Mouse (Mus musculus): ENCODE data around the gene Fbxw2.
"Not testable (repeated sequence)": the region's sequence is repeated elsewhere in the genome, so short reads cannot be mapped to it uniquely, and the experiment has no call there.

The Fbxw2 gene

DNA sequence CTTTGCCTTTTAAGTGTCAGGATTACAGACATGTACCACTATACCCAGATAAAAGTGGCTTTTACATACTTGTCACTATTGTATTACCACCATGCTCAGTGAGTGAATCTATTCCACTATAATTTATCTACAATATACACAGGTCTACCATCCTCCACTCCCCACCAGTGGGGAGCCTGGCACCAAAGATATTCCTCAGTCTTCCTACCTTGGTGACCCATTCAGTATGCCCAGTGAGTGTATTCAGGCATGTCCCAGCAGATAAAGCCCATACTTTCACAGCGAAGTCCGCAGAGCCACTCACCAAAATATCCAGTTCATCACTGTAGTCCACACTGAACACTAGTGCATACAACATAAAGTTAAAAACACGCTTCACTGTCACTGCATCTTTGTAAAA lies 15.3 kb downstream of the Fbxw2 start:
- no peak for DNase-seq (ENCODE audit: low spot score)

DNA sequence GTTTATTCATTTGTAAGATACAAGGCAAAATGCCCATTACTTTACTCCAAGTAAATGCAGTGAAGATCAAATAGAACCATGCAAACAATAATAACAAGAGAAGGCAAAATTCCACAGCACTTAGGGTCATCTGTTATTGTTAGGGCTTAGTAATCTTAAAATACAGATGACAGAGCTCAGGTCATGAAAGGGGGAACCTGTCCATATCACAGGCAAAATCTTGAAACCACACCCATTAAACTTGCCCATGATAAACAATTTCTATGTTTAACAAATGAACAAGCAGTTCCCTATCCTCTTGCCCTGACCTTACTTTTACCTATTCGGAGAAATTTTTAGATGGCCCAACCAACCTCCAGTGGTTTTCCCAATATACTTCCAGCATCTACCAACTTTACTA lies 16.5 kb downstream of the Fbxw2 start:
- no peak for DNase-seq (ENCODE audit: low spot score)

DNA sequence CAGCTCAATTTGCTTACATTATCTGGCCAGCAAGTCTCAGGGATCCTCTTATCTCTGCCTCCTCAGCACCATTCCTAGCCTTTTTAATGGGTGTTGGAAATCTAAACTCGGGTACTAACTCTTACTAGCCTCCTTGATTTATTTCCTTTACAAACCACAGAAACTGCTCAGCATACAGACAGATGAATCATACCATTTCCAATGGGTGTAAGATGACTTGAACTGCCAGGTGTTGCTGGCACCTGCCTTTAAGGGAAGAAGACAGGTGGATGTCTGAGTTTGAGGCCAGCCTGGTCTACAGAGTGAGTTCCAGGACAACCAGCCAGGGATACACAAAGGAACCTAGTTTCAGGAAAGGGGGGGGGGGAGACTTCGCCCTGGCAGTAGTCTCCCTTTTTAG lies 18.1 kb downstream of the Fbxw2 start:
- no peak for DNase-seq (ENCODE audit: low spot score)

DNA sequence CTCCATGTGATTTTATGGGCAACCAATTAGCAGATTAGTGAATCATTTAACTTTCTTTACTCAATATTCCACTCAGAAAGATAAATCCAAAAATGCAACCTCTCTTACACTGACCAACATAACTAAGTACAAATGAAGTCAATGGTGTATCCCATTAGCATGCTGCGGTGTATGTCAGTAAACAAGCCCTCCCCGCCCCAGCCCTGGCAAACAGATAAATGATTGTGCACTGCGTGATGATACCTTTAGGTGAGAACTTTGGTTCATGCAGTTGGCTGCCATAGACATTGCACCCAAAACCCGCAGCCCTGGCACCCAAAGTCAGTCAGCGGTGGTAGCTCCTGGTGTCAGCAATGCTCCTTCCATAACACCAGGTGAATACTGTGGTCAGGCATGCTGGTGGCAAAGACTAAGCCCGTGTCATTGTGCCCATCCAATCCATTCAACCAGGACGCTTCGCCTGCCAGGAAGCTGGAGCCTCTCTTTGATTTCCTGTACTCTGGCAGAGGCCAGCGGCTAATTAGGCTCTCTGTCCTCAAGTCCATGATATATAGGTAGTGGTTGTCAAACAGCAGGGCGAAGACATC lies 20.7 kb downstream of the Fbxw2 start:
- no peak for DNase-seq (ENCODE audit: low spot score)

DNA sequence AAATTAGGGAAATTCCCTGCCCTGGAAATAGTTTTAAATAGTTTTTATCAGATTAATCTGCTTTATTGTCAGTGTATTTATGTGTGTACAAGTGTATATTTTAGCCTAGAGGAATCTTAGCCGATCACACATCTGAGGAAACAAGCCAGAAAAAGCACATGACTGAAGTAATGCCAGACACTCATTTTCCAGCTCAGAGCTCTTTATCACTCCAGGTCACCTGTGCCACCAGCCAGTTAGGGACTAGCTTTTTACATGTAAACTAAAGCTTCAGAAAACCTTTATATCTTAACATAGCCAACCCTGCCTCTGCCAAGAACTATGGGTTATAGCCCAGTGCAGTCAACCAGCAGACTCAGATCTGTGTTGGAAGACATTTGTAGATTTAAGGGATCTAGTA lies 21.3 kb downstream of the Fbxw2 start:
- DNase-seq (ENCODE audit: low spot score): no peak

DNA sequence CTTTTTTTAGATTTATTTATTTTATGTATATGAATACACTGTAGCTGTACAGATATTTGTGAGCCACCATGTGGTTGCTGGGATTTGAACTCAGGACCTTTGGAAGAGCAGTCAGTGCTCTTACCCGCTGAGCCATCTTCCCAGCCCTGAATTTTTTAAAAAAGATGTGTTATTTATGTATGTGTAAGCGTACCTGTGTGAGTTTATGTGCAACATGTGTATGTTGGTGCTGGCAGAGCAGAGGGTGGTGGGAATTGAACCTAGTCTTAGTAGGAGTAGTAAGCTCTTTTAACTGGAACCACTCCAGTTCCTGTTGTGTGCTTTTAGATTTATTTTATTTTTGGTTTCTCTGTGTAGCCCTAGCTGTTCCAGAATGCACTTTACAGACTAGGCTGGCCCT lies 21.9 kb downstream of the Fbxw2 start:
- no peak for DNase-seq (ENCODE audit: low spot score)

DNA sequence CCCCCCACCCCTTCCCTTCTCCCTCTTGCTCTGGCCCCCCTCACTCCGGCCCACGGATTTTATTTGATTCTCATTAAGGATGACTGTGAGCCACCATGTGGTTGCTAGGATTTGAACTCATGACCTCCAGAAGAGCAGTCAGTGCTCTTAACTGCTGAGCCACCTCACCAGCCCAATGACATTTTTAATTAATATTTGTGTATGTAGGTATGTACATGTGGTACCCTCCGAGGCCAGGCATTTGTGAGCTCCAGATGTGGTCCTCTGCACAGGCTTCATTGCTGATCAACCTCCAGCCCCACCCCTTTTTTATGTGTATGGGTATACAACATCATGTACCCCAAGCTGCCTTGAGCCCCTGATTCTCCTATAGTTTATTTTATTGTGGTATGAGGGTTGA lies 22.4 kb downstream of the Fbxw2 start:
- DNase-seq (ENCODE audit: low spot score): no peak

DNA sequence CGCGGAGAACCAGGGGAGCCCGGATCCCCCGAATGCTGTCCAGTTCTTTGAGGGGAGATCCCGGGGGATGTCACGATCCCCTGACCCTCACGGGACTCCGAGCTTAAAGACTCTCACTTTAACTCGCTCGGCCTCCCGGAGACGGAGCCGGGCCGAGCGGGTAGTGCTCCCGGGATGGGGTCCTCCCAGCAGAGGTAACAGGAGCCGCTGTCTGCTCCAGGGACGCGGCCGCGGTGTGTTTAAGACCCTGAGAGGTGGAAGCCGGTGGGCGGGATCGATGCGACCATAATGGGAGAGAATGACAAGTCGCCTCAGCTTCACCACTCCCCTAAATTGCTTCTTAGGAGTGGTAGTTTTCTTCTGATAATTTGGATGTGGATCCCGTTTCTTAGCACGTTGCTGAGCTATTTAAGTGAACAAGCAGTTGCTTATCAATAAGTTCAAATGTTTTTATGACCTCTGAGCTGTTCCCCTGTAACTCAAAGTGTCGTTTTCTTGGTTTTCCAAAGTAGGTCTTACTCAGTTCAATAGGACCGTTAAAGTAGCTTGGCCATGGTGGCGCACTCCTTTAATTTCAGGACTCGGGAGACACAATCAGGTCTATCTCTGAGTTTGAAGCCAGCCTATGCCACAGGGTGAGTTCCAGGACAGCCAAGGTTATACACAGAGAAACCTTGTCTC lies 23.4 kb downstream of the Fbxw2 start:
- DNase-seq (ENCODE audit: low spot score): peak; percentile 40

DNA sequence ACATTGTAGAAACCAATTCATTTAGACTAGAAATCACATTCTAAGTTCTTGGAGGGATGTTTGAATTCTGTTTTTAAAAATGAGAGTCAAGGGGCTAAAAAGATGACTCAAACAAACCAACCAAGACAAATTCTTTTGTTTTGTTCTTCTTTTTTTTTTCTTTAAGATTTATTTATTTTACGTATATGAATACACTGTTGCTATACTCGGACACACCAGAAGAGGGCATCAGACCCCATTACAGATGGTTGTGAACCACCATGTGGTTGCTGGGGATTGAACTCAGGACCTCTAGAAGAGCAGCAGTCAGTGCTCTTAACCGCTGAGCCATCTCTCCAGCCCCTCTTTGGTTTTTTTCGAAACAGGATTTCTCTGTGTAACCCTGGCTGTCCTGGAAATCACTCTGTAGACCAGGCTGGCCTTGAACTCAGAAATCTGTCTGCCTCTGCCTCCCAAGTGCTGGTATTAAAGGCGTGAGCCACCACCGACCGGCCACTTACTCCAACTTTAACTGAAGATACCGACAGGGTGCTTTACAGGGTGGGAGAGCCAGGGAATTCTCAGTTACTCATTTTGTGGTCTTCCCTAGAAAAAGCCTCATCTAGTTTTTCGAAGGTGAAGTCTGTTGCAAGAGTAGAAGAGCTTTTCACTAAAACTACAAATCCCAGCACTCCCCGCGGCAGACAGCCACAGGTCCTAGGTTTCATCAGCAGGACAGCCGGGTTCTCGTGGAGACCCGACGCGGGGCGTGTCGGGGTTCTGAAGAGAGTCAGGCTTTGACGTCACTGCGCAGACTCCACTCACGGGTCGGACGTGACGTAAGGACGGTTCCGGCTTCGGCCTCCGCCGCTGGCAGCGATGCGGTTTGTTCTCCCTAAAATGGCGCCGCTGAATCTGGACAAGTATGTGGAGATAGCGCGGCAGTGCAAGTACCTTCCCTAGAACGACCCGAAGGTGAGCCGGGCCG lies 24.3 kb downstream of the Fbxw2 start:
- peak; percentile 99 for DNase-seq (ENCODE audit: low spot score)

DNA sequence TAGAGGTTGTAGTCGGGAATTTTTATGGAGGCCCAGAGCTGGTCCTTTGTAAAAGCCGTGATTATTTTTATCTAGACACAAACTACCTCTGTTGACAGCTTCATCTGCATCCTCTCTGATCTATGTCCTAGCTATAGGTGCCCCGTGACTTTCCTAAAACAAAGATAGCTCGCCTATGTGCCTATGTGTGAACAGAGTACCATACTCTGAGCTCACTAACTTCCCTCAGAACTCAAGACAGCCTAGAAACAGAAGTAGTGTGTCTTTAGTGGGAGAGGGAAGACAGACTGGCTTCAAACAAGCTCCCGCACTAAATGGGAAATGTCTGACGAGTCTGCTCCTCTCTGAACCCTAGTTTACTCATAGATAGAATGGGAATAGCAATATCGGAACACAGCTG lies 25.7 kb downstream of the Fbxw2 start:
- no peak for DNase-seq (ENCODE audit: low spot score)

DNA sequence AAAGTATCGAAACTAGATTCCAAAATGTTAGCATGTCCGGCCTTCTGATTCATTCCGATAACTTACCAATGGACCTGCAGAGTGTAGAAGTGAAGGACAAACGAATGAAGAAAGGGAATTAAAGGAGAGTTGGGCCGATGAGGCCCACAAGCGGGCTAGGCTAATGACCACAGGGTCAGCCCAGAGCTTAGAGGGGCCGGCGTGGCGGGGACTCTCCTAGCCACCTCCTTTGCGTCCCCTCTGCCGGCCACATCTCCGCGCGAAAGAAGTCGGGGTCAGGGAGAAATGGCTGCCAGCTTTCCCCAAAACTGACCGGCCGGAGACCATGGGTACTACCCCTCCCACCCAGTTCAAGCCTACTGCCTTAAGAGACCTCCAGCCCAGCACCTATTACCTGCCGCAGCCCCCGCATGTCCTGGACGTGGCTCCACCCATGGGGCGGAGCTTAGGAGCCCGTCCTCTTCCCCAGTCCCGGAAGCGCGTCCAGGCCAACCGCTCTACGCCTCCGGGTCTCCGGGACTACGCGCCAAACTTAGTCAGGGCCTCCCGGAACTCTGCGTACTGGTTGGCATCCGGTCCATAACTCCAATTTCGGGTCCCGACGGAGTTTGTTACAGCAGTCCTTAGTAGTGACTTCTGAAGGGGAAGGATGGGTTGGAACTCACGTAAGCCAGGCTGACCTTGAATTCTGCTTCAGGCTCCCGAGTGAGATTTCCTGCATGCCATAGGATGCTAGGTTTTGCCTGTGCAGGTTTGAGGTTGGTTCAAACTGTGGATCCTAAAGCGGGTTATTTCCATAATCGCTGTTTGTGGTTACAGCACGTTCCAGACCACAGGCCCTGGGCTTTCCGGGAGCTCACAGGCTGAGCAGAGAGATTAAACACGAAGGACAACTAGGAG lies 26.5 kb downstream of the Fbxw2 start, which contains the start of gene Rabepk:
Gene Rabepk (minus strand): TSS at position 556 of the 900 bp plus-strand sequence.
- DNase-seq (ENCODE audit: low spot score): peak; percentile 77

DNA sequence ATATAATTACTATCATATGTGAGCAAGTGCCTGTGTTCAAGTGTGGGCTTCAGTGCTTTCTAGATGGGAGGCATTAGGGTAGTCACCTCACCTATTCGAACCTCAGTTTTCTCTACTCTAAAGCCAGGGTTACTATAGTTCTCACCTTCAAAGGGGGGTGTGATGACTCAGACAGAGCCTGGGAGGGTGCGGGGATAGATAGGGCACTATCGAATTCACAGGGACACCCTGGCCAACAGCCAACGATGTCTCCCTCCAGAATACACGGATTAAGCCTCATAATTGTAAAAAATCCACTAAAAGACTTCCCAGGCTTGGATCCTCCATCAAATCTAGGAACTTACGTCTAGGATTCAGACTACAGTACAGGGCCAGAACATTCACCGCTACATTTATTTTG lies 30.7 kb downstream of the Fbxw2 start:
- DNase-seq (ENCODE audit: low spot score): no peak

DNA sequence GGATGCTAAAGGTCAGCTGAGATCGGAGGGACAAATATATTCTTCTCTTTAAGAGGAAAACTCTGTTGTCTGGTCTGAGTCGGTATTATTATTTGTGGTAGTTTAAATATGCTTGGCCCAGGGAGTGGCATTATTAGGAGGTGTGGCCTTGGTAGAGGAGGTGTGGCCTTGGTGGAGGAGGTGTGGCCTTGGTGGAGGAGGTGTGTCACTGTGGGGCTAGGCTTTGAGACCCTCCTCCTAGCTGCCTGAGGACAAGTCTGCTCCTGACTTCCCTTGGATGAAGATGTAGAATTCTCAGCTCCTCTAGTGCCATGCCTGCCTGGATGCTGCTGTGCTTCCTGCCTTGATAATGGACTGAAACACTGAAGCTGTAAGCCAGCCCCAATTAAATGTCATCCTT lies 31.6 kb downstream of the Fbxw2 start:
- no peak for DNase-seq (ENCODE audit: low spot score)

DNA sequence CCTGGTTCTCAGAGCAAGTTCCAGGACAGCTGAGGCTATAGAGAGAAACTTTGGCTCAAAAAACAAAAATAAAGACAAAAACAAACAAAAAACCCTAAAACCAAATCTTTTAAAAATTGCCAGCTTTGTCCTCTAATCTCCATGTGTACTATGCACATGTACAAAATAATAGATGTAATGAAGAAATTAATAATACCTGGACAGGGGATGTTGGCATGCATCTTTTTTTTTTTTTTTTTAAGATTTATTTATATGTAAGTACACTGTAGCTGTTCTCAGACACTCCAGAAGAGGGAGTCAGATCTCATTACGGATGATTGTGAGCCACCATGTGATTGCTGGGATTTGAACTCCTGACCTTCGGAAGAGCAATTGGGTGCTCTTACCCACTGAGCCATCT lies 33.6 kb downstream of the Fbxw2 start:
- DNase-seq (ENCODE audit: low spot score): not testable (repeated sequence)

DNA sequence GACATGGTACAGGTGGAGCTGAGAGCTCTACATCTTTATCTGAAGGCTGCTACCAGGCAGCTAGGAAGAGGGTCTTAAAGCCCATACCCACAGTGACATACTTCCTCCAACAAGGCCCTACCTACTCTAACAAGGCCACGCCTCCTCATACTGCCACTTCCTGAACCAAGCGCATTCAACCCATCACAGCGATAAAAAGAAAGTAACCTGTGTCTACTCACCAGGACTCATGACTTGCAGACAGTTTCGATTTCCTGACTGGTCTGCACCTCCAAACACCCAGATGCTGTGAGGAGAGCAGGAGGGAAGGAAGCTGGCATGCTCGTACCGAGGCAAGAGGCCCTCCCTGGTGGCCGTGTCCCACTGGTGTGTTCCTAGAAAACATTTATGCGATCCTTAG lies 35.8 kb downstream of the Fbxw2 start:
- DNase-seq (ENCODE audit: low spot score): no peak

DNA sequence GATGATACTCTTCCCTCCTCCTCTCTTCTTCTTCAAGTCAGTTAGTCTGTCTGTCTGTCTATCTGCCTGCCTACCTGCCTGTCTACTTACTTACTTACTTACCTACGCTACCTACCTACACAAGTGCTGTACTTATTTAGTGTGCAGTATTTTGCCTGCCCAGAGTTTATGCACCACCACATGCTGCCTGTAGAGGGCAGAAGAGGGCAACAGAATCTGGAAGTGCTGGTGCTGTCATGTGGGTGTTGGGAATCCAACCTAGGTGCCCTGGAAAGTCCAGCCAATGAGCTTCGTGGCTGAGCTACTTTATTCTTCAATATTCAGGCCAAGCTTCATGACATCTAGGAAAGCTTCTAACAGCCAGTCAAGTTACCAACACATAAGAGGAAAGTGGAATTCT lies 42.0 kb downstream of the Fbxw2 start:
- DNase-seq (ENCODE audit: low spot score): no peak

DNA sequence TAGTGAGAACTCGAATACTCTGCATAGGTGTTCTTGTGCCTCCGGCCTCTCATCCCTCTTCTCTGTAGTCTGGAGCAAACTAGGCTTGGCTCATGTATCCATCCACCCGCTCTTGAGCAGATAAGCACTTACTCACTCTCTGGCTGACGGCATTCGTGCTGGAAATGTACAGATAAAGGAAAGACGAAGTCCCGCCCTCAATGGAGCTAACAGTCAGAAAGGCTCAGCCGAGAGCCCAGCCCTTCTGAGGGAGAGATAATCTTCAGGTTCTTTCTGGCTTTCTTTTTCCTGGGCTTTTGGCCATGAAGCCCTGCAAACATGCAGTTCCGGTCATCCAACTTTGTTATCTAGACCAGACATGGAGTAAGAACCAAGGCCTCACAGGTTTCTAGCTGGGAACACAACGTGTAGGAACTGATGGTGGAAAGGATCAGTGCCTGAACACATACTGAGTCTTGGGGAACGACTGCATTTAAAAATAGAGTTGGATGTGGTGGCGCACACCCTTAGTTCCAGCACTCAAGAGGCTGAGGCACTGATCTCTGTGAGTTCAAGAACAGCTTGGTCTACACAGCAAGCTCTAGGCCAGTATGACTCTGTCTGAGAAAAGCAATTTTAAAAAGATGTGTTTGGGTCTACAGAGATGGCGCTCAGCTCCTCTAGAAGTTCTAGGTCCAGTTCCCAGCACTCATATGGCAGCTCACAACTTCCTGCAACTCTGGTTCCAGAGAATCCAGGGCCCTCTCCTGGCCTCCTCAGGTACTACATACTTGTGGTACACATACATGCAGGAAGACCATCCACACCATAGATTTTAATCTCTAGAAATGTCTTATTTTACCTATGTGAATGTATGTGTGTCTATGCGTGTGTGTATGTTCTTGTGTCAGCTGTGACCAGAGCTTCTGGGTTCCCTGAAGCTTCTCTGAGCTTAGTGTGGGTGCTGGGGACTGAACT lies 42.8 kb downstream of the Fbxw2 start:
- no peak for DNase-seq (ENCODE audit: low spot score)

DNA sequence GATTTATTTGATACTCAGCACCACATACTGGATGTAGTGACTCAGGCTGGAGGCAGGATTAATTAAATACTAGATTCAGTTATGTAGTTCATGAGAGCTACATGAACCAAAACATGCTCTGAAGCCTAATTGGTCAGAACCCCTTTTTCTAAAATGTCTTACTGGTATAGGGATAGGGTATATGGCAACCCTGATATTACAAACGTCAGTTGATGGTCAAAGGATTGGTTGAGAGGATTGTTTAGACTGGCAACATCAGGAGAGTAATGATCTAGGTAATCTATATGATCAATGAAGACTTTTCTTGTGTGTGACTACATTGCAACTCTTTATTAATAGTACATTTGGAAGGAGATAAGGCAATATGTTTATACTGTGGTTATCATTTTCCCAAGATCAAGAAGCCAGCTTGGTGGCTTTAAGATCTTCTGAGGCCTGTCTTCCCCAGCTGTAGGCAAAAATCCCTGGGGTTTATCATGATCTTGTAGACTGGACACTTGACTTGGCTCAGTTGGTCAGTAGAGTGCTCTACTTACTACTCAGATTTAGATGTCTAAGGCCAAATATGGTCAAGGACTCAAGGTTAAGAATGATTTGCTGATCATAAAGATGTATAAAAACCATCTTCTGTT lies 48.8 kb downstream of the Fbxw2 start:
- no peak for DNase-seq (ENCODE audit: low spot score)

DNA sequence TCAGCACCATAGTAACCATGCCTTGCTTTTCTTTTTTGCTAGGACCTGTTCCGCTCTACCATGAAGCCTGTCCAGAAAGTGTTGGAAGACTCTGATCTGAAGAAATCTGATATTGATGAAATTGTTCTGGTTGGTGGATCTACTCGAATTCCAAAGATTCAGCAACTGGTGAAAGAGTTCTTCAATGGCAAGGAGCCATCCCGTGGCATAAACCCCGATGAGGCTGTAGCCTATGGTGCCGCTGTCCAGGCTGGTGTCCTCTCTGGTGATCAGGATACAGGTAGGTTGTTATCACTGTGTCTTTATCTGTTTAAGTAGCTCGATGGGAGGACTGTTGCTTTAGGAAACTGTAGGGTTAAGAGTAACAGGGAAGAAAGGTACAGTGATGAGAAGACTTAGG lies 51.6 kb downstream of the Fbxw2 start:
- no peak for DNase-seq (ENCODE audit: low spot score)

DNA sequence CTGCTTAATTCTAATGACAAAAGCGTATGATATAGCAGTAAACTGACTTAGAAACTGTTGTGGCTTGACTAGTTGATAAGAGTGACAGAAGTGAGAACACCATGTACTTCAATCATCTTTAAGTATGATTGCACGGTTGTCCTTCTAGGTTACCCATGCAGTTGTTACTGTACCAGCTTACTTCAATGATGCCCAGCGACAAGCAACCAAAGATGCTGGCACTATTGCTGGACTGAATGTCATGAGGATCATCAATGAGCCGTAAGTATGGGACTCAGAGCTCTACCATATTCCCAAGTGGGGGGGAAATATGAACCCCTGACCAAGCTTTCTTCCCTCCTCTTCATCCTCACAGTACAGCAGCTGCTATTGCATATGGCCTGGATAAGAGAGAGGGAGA lies 52.4 kb downstream of the Fbxw2 start:
- DNase-seq (ENCODE audit: low spot score): no peak
